Mouse (Mus musculus) neural tube, embryonic 12.5 days (tissue): ENCODE measurements around the gene Spats2l. TPM values are rescaled to one million over a fixed set of nuclear protein-coding genes. Genes with fewer than 3 reads are reported as not detected.

Source experiments
- ATAC-seq: fragments of 200-750 bp; cut with Nextera tagmentation; 2 replicates; pipeline ENCODE4 v1.8.0; 2017; ENCODE audit warnings: low read depth, mild to moderate bottlenecking, moderate TSS enrichment, moderate library complexity; ENCODE audit not compliant: low FRiP score
- H3K27ac ChIP-seq: fragments of 300-500 bp; sonication (generic); 2 replicates; pipeline ENCODE4 v1.5.1; 2016
- H3K27me3 ChIP-seq: fragments of 300-500 bp; sonication (generic); replicated peaks from 2 replicates; pipeline ENCODE4 v1.6.1; 2016; ENCODE audit warnings: mild to moderate bottlenecking
- H3K36me3 ChIP-seq: fragments of 300-500 bp; sonication (generic); 2 replicates; pipeline ENCODE4 v1.6.1; 2016; ENCODE audit warnings: mild to moderate bottlenecking
- H3K4me1 ChIP-seq: fragments of 300-500 bp; sonication (generic); 2 replicates; pipeline ENCODE4 v1.6.1; 2016
- H3K4me2 ChIP-seq: fragments of 300-500 bp; sonication (generic); replicated peaks from 2 replicates; pipeline ENCODE4 v1.6.1; 2016; ENCODE audit warnings: mild to moderate bottlenecking
- H3K4me3 ChIP-seq: fragments of 300-500 bp; sonication (generic); 2 replicates; pipeline ENCODE4 v1.5.1; 2016
- H3K9ac ChIP-seq: fragments of 300-500 bp; sonication (generic); 2 replicates; pipeline ENCODE4 v1.6.1; 2016; ENCODE audit warnings: mild to moderate bottlenecking
- H3K9me3 ChIP-seq: fragments of 300-500 bp; sonication (generic); 2 replicates; pipeline ENCODE4 v1.6.1; 2016; ENCODE audit warnings: mild to moderate bottlenecking
- WGBS: fragments of 180-500 bp; shearing (Covaris S2); methylation state at CpG from one replicate; pipeline ENCODE4 v1.1.7; 2016; 5-methylcytosine and 5-hydroxymethylcytosine counted together
- polyA plus RNA-seq: library from polyadenylated mRNA; unstranded; fragments of >200 nt; fragmentation: Nextera tagmentation; extraction: Ambion mirVana; gene quantifications from 2 replicates; pipeline ENCODE4 v1.2.1, GENCODE M21; 2016

Gene Spats2l
- polyA plus RNA-seq, 1 experiment from 2014 or later, result 38.1 TPM

GRCm38 (mm10) chr1:57911561-57911960 lies 137.6 kb downstream of the Spats2l start:
- H3K9me3 ChIP-seq, result no peaks in the 10 kb centered on the region
- no peaks in the 10 kb centered on the region for H3K27me3 ChIP-seq
- 61% methylated on average over 6 of the region's 6 CpGs for whole genome bisulfite sequencing
- ATAC-seq, result no peak
- H3K36me3 ChIP-seq, result no peaks in the 10 kb centered on the region; the same call in 1 of the 2 replicates
- H3K4me2 ChIP-seq, result no peak overlapping the region
- no peak overlapping the region for H3K4me3 ChIP-seq
- H3K4me1 ChIP-seq, result no peaks in the 10 kb centered on the region
- no peak overlapping the region for H3K9ac ChIP-seq
- H3K27ac ChIP-seq, result no peak overlapping the region

GRCm38 (mm10) chr1:57917342-57917741 lies 143.4 kb downstream of the Spats2l start:
- 67% methylated on average over 5 of the region's 5 CpGs for WGBS
- Histone ChIP-seq H3K36me3 (no peaks in the 10 kb centered on the region), H3K27ac (no peak overlapping the region), H3K9me3 (no peaks in the 10 kb centered on the region), H3K4me1 (no peaks in the 10 kb centered on the region), H3K27me3 (no peaks in the 10 kb centered on the region), H3K4me3 (no peak overlapping the region), H3K9ac (no peak overlapping the region), H3K4me2 (no peak overlapping the region)
- no peak for ATAC-seq

- WGBS, result 91% methylated on average over 4 of the region's 4 CpGs
These were observed 144.6 kb downstream of the Spats2l start for GRCm38 (mm10) chr1:57918567-57918966.

GRCm38 (mm10) chr1:57934287-57934686 lies 160.3 kb downstream of the Spats2l start:
- Histone ChIP-seq H3K27ac (no peak overlapping the region), H3K4me2 (no peak overlapping the region), H3K9ac (no peak overlapping the region), H3K4me1 (no peaks in the 10 kb centered on the region), H3K27me3 (no peaks in the 10 kb centered on the region), H3K9me3 (no peaks in the 10 kb centered on the region), H3K36me3 (no peaks in the 10 kb centered on the region), H3K4me3 (no peak overlapping the region)
- WGBS, result 52% methylated on average over 1 of the region's 1 CpGs
- ATAC-seq, result no peak

More at GRCm38 (mm10) chr1:57918567-57918966, 144.6 kb downstream of the Spats2l start:
- Histone ChIP-seq H3K27ac (no peak overlapping the region), H3K9ac (no peak overlapping the region), H3K27me3 (no peaks in the 10 kb centered on the region), H3K36me3 (no peaks in the 10 kb centered on the region), H3K4me3 (no peak overlapping the region), H3K4me2 (no peak overlapping the region), H3K4me1 (no peaks in the 10 kb centered on the region), H3K9me3 (no peaks in the 10 kb centered on the region)
- ATAC-seq, result no peak

- H3K36me3 ChIP-seq, result peaks cover 6% of the 10 kb centered on the region; the same call in 1 of the 2 replicates
- 28% methylated on average over 10 of the region's 10 CpGs for WGBS
- peak; percentile 49; the same call in 1 of the 2 replicates for ATAC-seq
- no peaks in the 10 kb centered on the region for H3K27me3 ChIP-seq
- H3K4me1 ChIP-seq, result peaks cover 15% of the 10 kb centered on the region
- no peak overlapping the region for H3K4me3 ChIP-seq
- no peak overlapping the region for H3K27ac ChIP-seq
- H3K9ac ChIP-seq, result no peak overlapping the region
- H3K9me3 ChIP-seq, result no peaks in the 10 kb centered on the region
- no peak overlapping the region for H3K4me2 ChIP-seq
These were observed 166.7 kb downstream of the Spats2l start for GRCm38 (mm10) chr1:57940691-57941090.

GRCm38 (mm10) chr1:57941095-57941494 lies 167.1 kb downstream of the Spats2l start:
- no peaks in the 10 kb centered on the region for H3K27me3 ChIP-seq
- H3K4me3 ChIP-seq, result no peak overlapping the region
- H3K4me1 ChIP-seq, result peaks cover 15% of the 10 kb centered on the region
- no peak overlapping the region for H3K4me2 ChIP-seq
- H3K27ac ChIP-seq, result no peak overlapping the region
- no peak for ATAC-seq
- H3K36me3 ChIP-seq, result peaks cover 7% of the 10 kb centered on the region; the same call in 1 of the 2 replicates
- H3K9me3 ChIP-seq, result no peaks in the 10 kb centered on the region
- no peak overlapping the region for H3K9ac ChIP-seq
- WGBS, result 69% methylated on average over 7 of the region's 7 CpGs

- WGBS, result 61% methylated on average over 11 of the region's 11 CpGs
These were observed 167.8 kb downstream of the Spats2l start for GRCm38 (mm10) chr1:57941734-57942133.

GRCm38 (mm10) chr1:57942215-57942614 lies 168.3 kb downstream of the Spats2l start:
- H3K27ac ChIP-seq, result no peak overlapping the region
- H3K4me2 ChIP-seq, result no peak overlapping the region
- 80% methylated on average over 6 of the region's 6 CpGs for WGBS
- peaks cover 9% of the 10 kb centered on the region; the same call in 1 of the 2 replicates for H3K36me3 ChIP-seq
- no peak for ATAC-seq
- H3K9me3 ChIP-seq, result no peaks in the 10 kb centered on the region
- no peak overlapping the region for H3K9ac ChIP-seq
- peaks cover 15% of the 10 kb centered on the region for H3K4me1 ChIP-seq
- H3K4me3 ChIP-seq, result no peak overlapping the region
- no peaks in the 10 kb centered on the region for H3K27me3 ChIP-seq

More at GRCm38 (mm10) chr1:57941734-57942133, 167.8 kb downstream of the Spats2l start:
- H3K27ac ChIP-seq, result no peak overlapping the region
- H3K4me3 ChIP-seq, result no peak overlapping the region
- H3K9ac ChIP-seq, result no peak overlapping the region
- no peak overlapping the region for H3K4me2 ChIP-seq
- no peaks in the 10 kb centered on the region for H3K27me3 ChIP-seq
- peaks cover 15% of the 10 kb centered on the region for H3K4me1 ChIP-seq
- peaks cover 9% of the 10 kb centered on the region; the same call in 1 of the 2 replicates for H3K36me3 ChIP-seq
- H3K9me3 ChIP-seq, result no peaks in the 10 kb centered on the region
- no peak for ATAC-seq

GRCm38 (mm10) chr1:57947552-57948347 lies 173.8 kb downstream of the Spats2l start:
- Histone ChIP-seq H3K9ac (no peak overlapping the region), H3K4me1 (no peaks in the 10 kb centered on the region), H3K36me3 (peaks cover 9% of the 10 kb centered on the region; the same call in 1 of the 2 replicates), H3K4me2 (no peak overlapping the region), H3K4me3 (no peak overlapping the region), H3K27ac (no peak overlapping the region), H3K27me3 (no peaks in the 10 kb centered on the region), H3K9me3 (no peaks in the 10 kb centered on the region)
- 47% methylated on average over 2 of the region's 2 CpGs for WGBS
- no peak for ATAC-seq

GRCm38 (mm10) chr1:57949195-57949594 lies 175.2 kb downstream of the Spats2l start:
- WGBS, result 12% methylated on average over 1 of the region's 1 CpGs
- peak; percentile 44; the same call in 1 of the 2 replicates for ATAC-seq
- H3K9me3 ChIP-seq, result no peaks in the 10 kb centered on the region
- peaks cover 4% of the 10 kb centered on the region; the same call in 1 of the 2 replicates for H3K36me3 ChIP-seq
- no peak overlapping the region for H3K27ac ChIP-seq
- no peak overlapping the region for H3K9ac ChIP-seq
- H3K4me1 ChIP-seq, result no peaks in the 10 kb centered on the region
- H3K4me2 ChIP-seq, result no peak overlapping the region
- H3K4me3 ChIP-seq, result no peak overlapping the region
- H3K27me3 ChIP-seq, result no peaks in the 10 kb centered on the region

- 69% methylated on average over 5 of the region's 5 CpGs for WGBS
- Histone ChIP-seq H3K9ac (no peak overlapping the region), H3K4me1 (no peaks in the 10 kb centered on the region), H3K4me3 (no peak overlapping the region), H3K27ac (no peak overlapping the region), H3K4me2 (no peak overlapping the region), H3K27me3 (no peaks in the 10 kb centered on the region), H3K36me3 (peaks cover 4% of the 10 kb centered on the region; the same call in 1 of the 2 replicates), H3K9me3 (no peaks in the 10 kb centered on the region)
- ATAC-seq, result no peak
These were observed 175.8 kb downstream of the Spats2l start for GRCm38 (mm10) chr1:57949716-57950115.

GRCm38 (mm10) chr1:57952509-57952908 lies 178.5 kb downstream of the Spats2l start:
- Histone ChIP-seq H3K27ac (no peak overlapping the region), H3K4me2 (no peak overlapping the region), H3K4me3 (no peak overlapping the region), H3K9ac (no peak overlapping the region), H3K27me3 (no peaks in the 10 kb centered on the region), H3K9me3 (no peaks in the 10 kb centered on the region), H3K36me3 (peaks cover 14% of the 10 kb centered on the region), H3K4me1 (no peaks in the 10 kb centered on the region)
- 91% methylated on average over 4 of the region's 4 CpGs for whole genome bisulfite sequencing
- no peak for ATAC-seq
